Mouse (Mus musculus): ENCODE measurements around the gene Vwce. TPM values are rescaled to one million over a fixed set of nuclear protein-coding genes. Genes with fewer than 3 reads are reported as not detected.

Gene Vwce
- polyA plus RNA-seq, 1 experiment from 2014 or later, result 2.9 TPM

DNA sequence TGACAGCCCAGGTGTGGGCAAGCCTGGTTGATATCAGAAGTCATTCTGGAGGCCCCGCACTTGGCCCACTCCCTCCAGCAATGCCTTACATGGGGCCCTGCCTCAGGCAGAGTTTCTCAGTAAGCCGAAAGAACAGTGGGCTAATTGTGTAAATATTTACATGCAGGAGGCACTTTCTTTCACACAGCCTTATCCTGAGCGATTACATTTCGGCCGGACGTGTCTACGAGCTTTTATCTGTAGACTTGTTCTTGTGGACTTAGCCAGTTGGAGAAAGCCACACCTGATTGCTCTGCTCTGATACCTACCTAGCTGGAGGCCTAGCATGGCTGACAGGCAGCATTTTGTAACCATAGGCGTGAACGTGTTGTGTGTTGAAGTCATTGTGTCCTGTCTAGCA is 65.8 kb downstream of the Vwce start:
- ATAC-seq (ENCODE audit: low FRiP score, low TSS enrichment), result no peak
- Histone ChIP-seq H3K27me3 (ENCODE audit: insufficient read depth, low read length) (no peaks in the 10 kb centered on the region), H3K4me2 (replicated peaks; ENCODE audit: low read depth, low read length) (no peak overlapping the region), H3K4me1 (ENCODE audit: insufficient read depth, low read length) (peaks cover 62% of the 10 kb centered on the region), H3K9ac (replicated peaks; ENCODE audit: low read length) (peak overlapping the region; percentile 0; the same call in 1 of the 2 replicates), H3K4me3 (ENCODE audit: low read length) (no peak overlapping the region), H3K9me3 (ENCODE audit: low read length) (no peaks in the 10 kb centered on the region), H3K36me3 (ENCODE audit: insufficient read depth, low read length) (no peaks in the 10 kb centered on the region), H3K27ac (ENCODE audit: low read length) (0 out of 2 replicates have a peak overlapping the region, but pooled peaks have one; percentile 8)
- WGBS, result 65% methylated on average over 9 of the region's 9 CpGs

DNA sequence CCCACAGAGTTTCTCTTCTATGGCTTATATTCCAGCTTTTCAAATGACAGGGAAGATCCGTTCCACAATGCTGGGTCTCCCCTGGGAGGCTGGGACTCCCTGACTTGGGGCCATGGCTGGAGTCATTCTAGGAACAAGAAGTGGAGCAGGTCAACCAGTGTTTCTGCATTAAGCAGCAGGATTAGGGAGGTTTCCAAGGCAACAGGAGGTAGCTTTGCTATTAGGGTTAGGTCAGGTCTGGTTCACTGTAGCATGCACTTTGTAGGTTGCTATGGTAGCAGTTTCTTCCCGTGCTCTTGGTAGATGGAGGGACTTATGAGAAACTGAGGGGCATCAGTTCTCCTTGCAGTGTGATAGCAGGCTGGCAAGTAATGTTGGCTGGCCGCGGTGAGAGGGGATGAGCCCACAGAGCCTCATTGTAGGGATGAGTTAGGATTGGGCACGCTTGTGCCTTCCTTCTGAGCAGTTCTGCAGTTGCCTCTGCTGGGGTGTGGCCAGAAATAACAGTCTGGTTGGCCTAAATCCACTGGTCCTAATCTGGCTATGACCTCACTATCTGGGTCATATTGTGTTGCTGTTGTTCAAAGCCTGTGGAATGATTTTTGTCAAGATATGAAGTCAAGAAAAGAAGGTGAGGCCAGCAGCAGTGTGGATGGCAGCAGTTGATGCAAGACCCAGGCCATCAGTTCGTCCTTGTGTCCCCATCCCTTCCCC is 67.2 kb downstream of the Vwce start:
- H3K9me3 ChIP-seq (ENCODE audit: low read length), result no peaks in the 10 kb centered on the region
- WGBS, result 61% methylated on average over 6 of the region's 6 CpGs
- H3K27me3 ChIP-seq (ENCODE audit: insufficient read depth, low read length), result no peaks in the 10 kb centered on the region
- H3K4me3 ChIP-seq (ENCODE audit: low read length), result no peak overlapping the region
- no peak overlapping the region for H3K9ac ChIP-seq (replicated peaks; ENCODE audit: low read length)
- peaks cover 51% of the 10 kb centered on the region for H3K4me1 ChIP-seq (ENCODE audit: insufficient read depth, low read length)
- H3K36me3 ChIP-seq (ENCODE audit: insufficient read depth, low read length), result no peaks in the 10 kb centered on the region
- ATAC-seq (ENCODE audit: low FRiP score, low TSS enrichment), result no peak
- H3K27ac ChIP-seq (ENCODE audit: low read length), result no peak overlapping the region
- no peak overlapping the region for H3K4me2 ChIP-seq (replicated peaks; ENCODE audit: low read depth, low read length)

DNA sequence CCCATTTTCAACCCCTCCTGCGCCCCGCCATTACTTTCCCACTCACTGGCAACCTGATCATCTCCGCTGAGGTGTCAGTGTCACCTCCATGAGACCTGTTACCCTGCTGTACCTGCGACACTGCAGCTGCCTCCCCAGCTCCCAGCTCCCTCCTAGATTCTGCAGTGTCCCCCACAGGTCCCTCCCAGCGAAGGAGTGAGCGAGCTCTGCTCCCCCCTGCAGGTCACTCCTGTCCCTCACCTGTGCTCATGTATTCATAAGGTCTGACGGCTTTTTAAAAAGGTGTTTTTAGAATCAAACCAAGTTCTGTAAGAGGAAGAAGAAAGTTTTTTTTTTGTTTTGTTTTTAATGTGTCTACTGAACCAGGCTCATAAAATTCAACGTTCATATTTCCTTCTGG is 68.1 kb downstream of the Vwce start:
- whole genome bisulfite sequencing, result 77% methylated on average over 8 of the region's 8 CpGs
- H3K9ac ChIP-seq (replicated peaks; ENCODE audit: low read length), result no peak overlapping the region
- ATAC-seq (ENCODE audit: low FRiP score, low TSS enrichment), result no peak

DNA sequence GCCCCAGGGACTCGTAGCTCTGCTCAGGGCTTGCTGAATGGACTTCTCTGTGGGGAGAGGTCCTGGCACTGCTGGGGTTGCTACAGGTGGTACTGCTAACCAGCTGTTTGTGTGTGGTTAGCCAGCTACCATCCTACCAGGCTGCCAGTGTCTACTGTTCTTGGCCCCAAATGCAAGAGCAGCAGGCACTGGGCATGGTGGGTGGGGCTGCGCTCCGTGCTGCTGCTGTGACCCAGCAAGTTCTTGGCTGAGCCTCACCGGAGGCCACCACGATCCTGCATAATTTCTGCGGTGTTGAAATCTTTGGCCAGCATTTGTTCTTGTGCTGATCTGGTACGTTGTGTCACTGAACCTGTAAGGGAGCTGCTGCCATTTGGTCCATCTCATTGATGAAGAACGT is 69.5 kb downstream of the Vwce start:
- Histone ChIP-seq H3K36me3 (ENCODE audit: insufficient read depth, low read length) (0 out of 2 replicates have a peak, but pooled peaks cover 9% of the 10 kb centered on the region), H3K4me2 (replicated peaks; ENCODE audit: low read depth, low read length) (no peak overlapping the region), H3K27ac (ENCODE audit: low read length) (no peak overlapping the region), H3K4me1 (ENCODE audit: insufficient read depth, low read length) (peaks cover 30% of the 10 kb centered on the region), H3K4me3 (ENCODE audit: low read length) (no peak overlapping the region), H3K9me3 (ENCODE audit: low read length) (no peaks in the 10 kb centered on the region), H3K27me3 (ENCODE audit: insufficient read depth, low read length) (no peaks in the 10 kb centered on the region), H3K9ac (replicated peaks; ENCODE audit: low read length) (no peak overlapping the region)
- 85% methylated on average over 8 of the region's 8 CpGs for WGBS
- ATAC-seq (ENCODE audit: low FRiP score, low TSS enrichment), result no peak

More for the DNA sequence above, 68.1 kb downstream of the Vwce start:
- H3K27ac ChIP-seq (ENCODE audit: low read length), result no peak overlapping the region
- H3K9me3 ChIP-seq (ENCODE audit: low read length), result no peaks in the 10 kb centered on the region
- peaks cover 44% of the 10 kb centered on the region for H3K4me1 ChIP-seq (ENCODE audit: insufficient read depth, low read length)
- no peaks in the 10 kb centered on the region for H3K27me3 ChIP-seq (ENCODE audit: insufficient read depth, low read length)
- H3K4me2 ChIP-seq (replicated peaks; ENCODE audit: low read depth, low read length), result no peak overlapping the region
- no peak overlapping the region for H3K4me3 ChIP-seq (ENCODE audit: low read length)
- H3K36me3 ChIP-seq (ENCODE audit: insufficient read depth, low read length), result 0 out of 2 replicates have a peak, but pooled peaks cover 1% of the 10 kb centered on the region

DNA sequence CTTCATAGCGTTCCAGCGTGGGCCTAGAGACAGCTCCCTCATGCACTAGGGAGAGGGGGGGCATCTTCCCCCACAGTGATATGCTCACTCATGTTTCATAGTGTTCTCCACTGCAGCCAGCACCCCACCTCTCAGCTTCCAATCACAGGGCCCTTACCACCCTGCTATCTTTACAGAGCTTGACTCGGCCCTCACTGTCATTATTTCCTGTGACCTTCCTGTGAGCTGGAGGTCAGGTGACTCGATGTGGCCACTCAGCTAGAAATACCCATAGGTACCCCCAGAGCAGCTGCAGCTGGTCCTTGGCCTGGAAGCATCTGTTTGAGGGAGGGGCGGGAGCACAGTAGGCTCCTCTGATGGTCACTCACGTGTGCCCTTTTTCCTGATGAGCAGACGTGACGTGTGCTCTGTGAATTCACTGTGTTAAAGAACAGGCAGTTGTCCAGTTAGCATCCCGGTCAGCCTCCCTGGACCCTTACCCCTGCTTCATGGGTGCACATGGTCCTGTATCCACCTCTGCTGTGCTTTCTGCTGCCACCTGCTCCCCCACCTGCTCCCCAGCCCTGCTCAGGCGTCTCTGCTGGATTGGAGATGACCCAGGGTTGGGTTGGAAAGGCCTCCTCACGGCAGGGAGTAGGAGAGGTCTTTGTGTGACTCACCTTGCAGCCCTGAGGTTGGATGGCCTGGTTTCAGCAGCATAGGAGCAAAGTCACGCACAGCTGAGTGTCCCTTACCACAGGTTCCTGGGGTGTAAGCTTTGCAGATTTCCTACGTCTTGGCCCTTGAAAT is 73.3 kb downstream of the Vwce start:
- H3K36me3 ChIP-seq (ENCODE audit: insufficient read depth, low read length), result peaks cover 27% of the 10 kb centered on the region
- WGBS, result 77% methylated on average over 13 of the region's 13 CpGs
- H3K27ac ChIP-seq (ENCODE audit: low read length), result no peak overlapping the region
- ATAC-seq (ENCODE audit: low FRiP score, low TSS enrichment), result no peak
- no peaks in the 10 kb centered on the region for H3K27me3 ChIP-seq (ENCODE audit: insufficient read depth, low read length)
- no peak overlapping the region for H3K4me3 ChIP-seq (ENCODE audit: low read length)
- H3K4me2 ChIP-seq (replicated peaks; ENCODE audit: low read depth, low read length), result no peak overlapping the region
- H3K9ac ChIP-seq (replicated peaks; ENCODE audit: low read length), result no peak overlapping the region
- H3K4me1 ChIP-seq (ENCODE audit: insufficient read depth, low read length), result peaks cover 4% of the 10 kb centered on the region; the same call in 1 of the 2 replicates
- no peaks in the 10 kb centered on the region for H3K9me3 ChIP-seq (ENCODE audit: low read length)

DNA sequence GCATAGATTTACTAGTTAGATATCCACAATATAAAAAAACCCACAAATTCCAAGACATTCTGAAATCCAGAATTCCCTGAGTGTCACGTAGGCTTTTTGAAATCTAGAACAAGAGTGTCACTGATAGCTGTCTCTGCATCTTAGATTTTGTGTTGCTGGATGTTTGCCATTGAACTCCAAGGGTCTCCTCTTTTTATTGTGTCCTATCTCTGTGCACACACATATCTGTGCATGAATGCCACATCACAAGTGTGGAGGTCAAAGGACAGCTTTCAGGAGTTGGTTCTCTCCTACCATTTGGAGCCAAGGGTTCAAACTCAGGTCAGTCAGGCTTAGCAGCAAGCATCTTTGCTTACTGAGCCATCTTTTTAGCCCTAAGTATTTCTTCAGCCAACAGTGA is 73.9 kb downstream of the Vwce start:
- no peaks in the 10 kb centered on the region for H3K27me3 ChIP-seq (ENCODE audit: insufficient read depth, low read length)
- WGBS, result 91% methylated on average over 1 of the region's 1 CpGs
- peaks cover 33% of the 10 kb centered on the region for H3K36me3 ChIP-seq (ENCODE audit: insufficient read depth, low read length)
- H3K4me1 ChIP-seq (ENCODE audit: insufficient read depth, low read length), result peaks cover 4% of the 10 kb centered on the region; the same call in 1 of the 2 replicates
- no peak overlapping the region for H3K4me2 ChIP-seq (replicated peaks; ENCODE audit: low read depth, low read length)
- H3K9me3 ChIP-seq (ENCODE audit: low read length), result no peaks in the 10 kb centered on the region
- H3K9ac ChIP-seq (replicated peaks; ENCODE audit: low read length), result no peak overlapping the region
- no peak overlapping the region for H3K27ac ChIP-seq (ENCODE audit: low read length)
- no peak for ATAC-seq (ENCODE audit: low FRiP score, low TSS enrichment)
- H3K4me3 ChIP-seq (ENCODE audit: low read length), result no peak overlapping the region

DNA sequence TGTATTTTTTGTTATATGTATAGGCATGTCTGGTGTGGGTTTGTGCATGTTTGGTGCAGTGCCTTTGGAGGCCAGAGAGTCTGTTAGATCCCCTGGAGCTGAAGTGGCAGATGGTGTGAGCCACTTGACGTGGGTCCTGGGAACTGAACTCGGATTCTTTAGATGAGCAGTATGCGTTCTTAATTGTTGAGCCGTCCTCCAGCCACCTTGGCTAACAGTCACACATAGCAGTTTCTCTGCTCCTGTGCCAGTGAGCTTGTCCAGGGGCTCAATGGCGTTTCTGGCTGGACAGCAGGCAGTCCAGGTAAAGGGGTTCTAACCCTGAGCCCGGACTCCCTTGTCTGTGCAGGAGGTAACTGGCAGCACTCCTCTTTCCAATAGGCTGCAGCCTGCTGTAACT is 74.9 kb downstream of the Vwce start:
- Histone ChIP-seq H3K4me2 (replicated peaks; ENCODE audit: low read depth, low read length) (no peak overlapping the region), H3K9me3 (ENCODE audit: low read length) (no peaks in the 10 kb centered on the region), H3K9ac (replicated peaks; ENCODE audit: low read length) (0 out of 2 replicates have a peak overlapping the region, but pooled peaks have one; percentile 7), H3K27ac (ENCODE audit: low read length) (no peak overlapping the region), H3K36me3 (ENCODE audit: insufficient read depth, low read length) (peaks cover 38% of the 10 kb centered on the region), H3K4me3 (ENCODE audit: low read length) (no peak overlapping the region), H3K27me3 (ENCODE audit: insufficient read depth, low read length) (no peaks in the 10 kb centered on the region), H3K4me1 (ENCODE audit: insufficient read depth, low read length) (peaks cover 4% of the 10 kb centered on the region; the same call in 1 of the 2 replicates)
- no peak for ATAC-seq (ENCODE audit: low FRiP score, low TSS enrichment)
- 79% methylated on average over 6 of the region's 6 CpGs for WGBS

DNA sequence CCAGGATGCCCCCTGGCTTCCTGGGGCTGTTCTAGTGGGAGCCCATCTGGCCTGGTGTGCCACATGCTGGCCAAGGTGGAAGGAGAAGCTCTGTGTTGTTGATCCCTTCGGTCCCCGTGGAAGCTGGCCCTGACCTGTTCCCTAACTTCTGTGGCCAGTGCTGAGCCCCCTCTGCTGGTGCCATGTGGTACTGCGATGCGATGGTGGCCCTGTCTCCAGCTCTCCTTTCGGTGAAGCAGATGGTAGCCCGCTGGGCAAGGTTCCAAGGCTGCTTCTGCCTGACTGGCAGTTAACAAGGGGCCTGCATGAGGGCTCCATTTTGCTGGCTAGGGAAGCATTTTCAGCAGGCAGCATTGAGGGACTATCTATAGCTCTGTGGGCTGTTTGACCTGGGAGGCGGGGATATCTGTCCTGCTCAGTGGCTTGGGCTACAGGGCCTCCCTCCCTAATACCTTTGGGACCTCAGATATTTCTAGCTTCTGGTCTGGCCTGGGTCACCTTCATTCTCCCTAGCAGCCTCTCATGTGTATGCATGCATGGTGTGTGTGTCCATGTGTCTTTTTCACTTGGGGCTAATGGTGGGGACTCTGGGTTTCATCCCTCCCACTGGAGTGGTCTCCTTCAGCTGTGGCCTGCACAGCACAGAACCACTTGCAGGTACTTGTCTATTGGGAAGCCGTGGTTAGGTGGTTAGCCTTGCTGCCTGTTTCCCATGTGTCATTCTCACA is 75.5 kb downstream of the Vwce start:
- H3K9ac ChIP-seq (replicated peaks; ENCODE audit: low read length), result 0 out of 2 replicates have a peak overlapping the region, but pooled peaks have one; percentile 7
- peaks cover 38% of the 10 kb centered on the region for H3K36me3 ChIP-seq (ENCODE audit: insufficient read depth, low read length)
- peaks cover 4% of the 10 kb centered on the region; the same call in 1 of the 2 replicates for H3K4me1 ChIP-seq (ENCODE audit: insufficient read depth, low read length)
- no peak overlapping the region for H3K27ac ChIP-seq (ENCODE audit: low read length)
- no peak overlapping the region for H3K4me2 ChIP-seq (replicated peaks; ENCODE audit: low read depth, low read length)
- 23% methylated on average over 8 of the region's 8 CpGs for WGBS
- no peaks in the 10 kb centered on the region for H3K27me3 ChIP-seq (ENCODE audit: insufficient read depth, low read length)
- no peak overlapping the region for H3K4me3 ChIP-seq (ENCODE audit: low read length)
- ATAC-seq (ENCODE audit: low FRiP score, low TSS enrichment), result peak; percentile 75
- H3K9me3 ChIP-seq (ENCODE audit: low read length), result no peaks in the 10 kb centered on the region

DNA sequence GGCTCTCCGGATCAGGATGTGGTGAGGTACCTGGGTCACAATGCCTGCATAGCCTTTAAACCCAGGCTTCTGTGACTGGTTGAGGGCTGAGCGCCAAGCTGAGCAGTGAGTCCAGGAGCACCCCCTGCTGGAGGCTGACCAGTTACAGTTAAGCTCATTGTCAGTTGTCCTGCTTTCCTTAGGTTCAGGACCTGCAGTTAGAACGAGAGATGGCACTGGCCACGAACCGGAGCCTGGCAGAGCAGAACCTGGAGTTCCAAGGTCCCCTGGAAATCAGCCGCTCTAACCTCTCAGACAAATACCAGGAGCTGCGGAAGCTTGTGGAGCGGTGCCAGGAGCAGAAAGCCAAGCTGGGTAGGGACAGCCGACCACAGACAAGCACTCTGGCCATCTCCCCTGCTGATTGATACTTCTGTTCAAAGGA is 76.1 kb downstream of the Vwce start:
- WGBS, result 83% methylated on average over 9 of the region's 9 CpGs
- peaks cover 38% of the 10 kb centered on the region for H3K36me3 ChIP-seq (ENCODE audit: insufficient read depth, low read length)
- H3K4me3 ChIP-seq (ENCODE audit: low read length), result no peak overlapping the region
- no peak overlapping the region for H3K4me2 ChIP-seq (replicated peaks; ENCODE audit: low read depth, low read length)
- no peak overlapping the region for H3K9ac ChIP-seq (replicated peaks; ENCODE audit: low read length)
- no peak overlapping the region for H3K27ac ChIP-seq (ENCODE audit: low read length)
- ATAC-seq (ENCODE audit: low FRiP score, low TSS enrichment), result peak; percentile 5; the same call in 1 of the 2 replicates
- H3K9me3 ChIP-seq (ENCODE audit: low read length), result no peaks in the 10 kb centered on the region
- peaks cover 4% of the 10 kb centered on the region; the same call in 1 of the 2 replicates for H3K4me1 ChIP-seq (ENCODE audit: insufficient read depth, low read length)
- no peaks in the 10 kb centered on the region for H3K27me3 ChIP-seq (ENCODE audit: insufficient read depth, low read length)
